Mouse (Mus musculus) myocyte (in vitro differentiated cells): ENCODE results near the gene Prkch.

Source experiments
- CEBPB ChIP-seq: IDR thresholded peaks from 2 replicates; pipeline ENCODE4 v1.6.1; 2011; ENCODE audit warnings: mild to moderate bottlenecking, moderate library complexity; ENCODE audit not compliant: poor library complexity, insufficient read depth, severe bottlenecking
- E2F4 ChIP-seq: IDR thresholded peaks from one replicate; pipeline ENCODE4 v1.6.1; 2011; ENCODE audit warnings: mild to moderate bottlenecking, control low read depth, moderate library complexity; ENCODE audit not compliant: insufficient read depth
- MAX ChIP-seq: IDR thresholded peaks from one replicate; pipeline ENCODE4 v1.6.1; 2011; ENCODE audit warnings: low read depth, mild to moderate bottlenecking, control low read depth
- POLR2A ChIP-seq: IDR thresholded peaks from one replicate; pipeline ENCODE4 v1.6.1; 2011; ENCODE audit warnings: low read depth, mild to moderate bottlenecking, control low read depth, moderate library complexity; ENCODE audit not compliant: insufficient read length
- TCF12 ChIP-seq: IDR thresholded peaks from one replicate; pipeline ENCODE4 v1.6.1; 2011; ENCODE audit warnings: mild to moderate bottlenecking, control low read depth; ENCODE audit not compliant: poor library complexity, insufficient read depth, severe bottlenecking

DNA sequence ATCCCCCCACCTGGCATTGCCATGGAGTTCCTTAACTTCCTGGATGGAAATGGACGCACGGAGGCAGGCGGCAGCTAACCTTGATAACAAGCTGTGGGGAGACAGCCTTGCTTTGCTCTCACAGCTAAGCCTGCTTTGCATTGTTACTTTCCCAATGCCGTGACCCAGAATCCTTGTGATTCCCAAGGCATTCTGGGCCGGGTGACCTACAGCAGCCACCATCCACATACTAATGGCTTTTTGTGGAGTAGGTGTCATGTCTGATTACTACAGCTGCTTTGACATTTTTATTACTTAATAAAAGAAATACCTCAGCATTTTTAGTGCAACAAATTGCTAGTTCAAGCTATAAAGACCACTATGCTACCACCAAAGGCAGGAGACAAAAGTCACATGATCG lies 177.4 kb downstream of the Prkch start:
- TF ChIP-seq CEBPB (no peak), POLR2A (no peak), E2F4 (no peak), MAX (no peak), TCF12 (no peak)
